Mouse (Mus musculus) ES-Bruce4 (cell line): ENCODE data around the gene Rassf7.

Experiments
- EP300 ChIP-seq: IDR thresholded peaks from 2 replicates; pipeline ENCODE4 v1.6.1; 2011; ENCODE audit warnings: low read depth, low read length; ENCODE audit not compliant: insufficient read depth
- POLR2A ChIP-seq: IDR thresholded peaks from one replicate; pipeline ENCODE4 v1.8.1; 2011; ENCODE audit warnings: low read length; ENCODE audit not compliant: insufficient read depth

DNA sequence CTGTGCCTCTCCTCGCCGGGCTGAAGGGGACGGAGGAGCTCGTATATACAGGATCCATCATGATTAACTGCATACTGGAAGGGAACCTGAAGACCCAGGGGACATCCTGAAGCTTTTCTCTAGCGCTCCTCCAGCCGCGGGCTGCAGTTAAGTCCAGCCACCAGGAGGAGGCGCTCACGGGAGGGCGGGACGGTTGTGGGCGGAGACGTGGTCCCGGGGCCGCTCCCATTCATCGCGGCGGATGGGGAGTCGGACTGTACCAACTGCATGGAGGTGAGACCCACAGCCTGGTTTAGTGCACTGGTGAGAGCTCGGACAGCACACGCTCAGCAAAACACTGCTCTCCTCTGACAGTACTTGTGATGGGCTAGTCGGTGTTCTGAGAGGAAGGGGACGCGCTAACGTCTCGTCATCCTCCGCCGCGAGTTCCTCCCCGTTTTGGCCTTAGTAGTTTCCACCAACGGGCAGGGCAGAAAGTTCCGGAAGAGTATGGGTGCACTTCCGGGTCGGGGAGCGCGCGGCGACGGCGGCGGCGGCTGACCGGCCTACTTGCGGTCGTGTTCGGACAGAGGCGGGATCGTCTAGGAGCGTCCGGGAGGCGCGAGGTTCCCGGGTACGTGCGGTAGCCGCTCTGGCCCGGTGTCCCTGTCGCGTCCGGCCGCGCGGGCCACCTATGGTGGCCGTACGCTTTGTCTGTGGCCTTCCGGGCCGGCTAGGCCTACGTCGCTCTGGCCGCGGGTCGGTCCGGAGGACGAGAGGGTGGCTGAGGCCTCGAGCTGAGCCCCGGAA, 12.8 kb downstream of the Rassf7 start, which contains the start of gene Phrf1:
- TF ChIP-seq POLR2A (no peak), EP300 (no peak)
